Mouse (Mus musculus): ENCODE data around the gene Prtg.

DNA sequence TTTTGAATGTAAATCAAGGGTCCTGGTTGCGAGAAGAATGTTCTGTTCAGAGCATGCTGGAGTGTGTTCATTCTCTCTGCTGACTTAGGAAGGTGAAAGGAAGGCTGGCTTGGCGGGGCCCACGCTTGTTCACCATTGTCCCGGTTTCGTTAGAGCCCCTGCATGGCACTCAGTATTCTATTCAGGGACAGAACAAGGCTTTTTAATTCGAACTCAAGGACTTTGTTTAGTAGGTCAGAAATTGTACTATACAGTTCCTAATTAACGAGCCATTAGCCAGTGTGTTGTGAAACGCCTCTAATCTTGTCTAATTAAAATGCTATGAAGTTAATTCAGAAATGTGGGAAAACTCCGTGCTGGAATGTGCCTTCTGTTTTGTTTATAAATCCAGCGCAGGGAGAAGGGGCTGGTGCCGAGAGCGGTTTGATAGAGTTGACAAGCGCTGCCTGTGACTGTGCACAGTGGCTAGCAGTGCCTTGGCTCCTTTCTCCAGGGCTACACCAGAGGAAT is 47.1 kb downstream of the Prtg start:
- TF ChIP-seq CTCF (IDR thresholded peaks at IDR 0.05; ENCODE audit: low read depth, low read length) (no peak), POLR2A (IDR thresholded peaks at IDR 0.05; ENCODE audit: borderline replicate concordance, low read depth, low read length) (no peak)
